Mouse (Mus musculus): ENCODE measurements around the gene Pdik1l. TPM values are rescaled to one million over a fixed set of nuclear protein-coding genes. Genes with fewer than 3 reads are reported as not detected.

The Pdik1l gene
- total RNA-seq (2012; rRNA removed) (14.6 and 16.1 TPM in 2 replicates), total RNA-seq (2014; rRNA removed) (13.7 and 14.8 TPM in 2 replicates), polyA plus RNA-seq (2012; ENCODE audit: insufficient read length, low read depth) (12.1 and 15.6 TPM in 2 replicates)

GRCm38 (mm10) chr4:134287575-134288025 lies at the start of gene Pdik1l:
TSS of gene Pdik1l (minus strand) at chr4:134287895.
- Histone ChIP-seq H3K4me1 (ENCODE audit: control insufficient read depth in 1 of 2, insufficient read depth in 2 of 2) (peaks cover 0 to 25% of the 10 kb centered on the region in 2 experiments; a peak in 2 of 4 replicates), H3K4me3 (replicated peaks in 1 of 3; ENCODE audit: low read depth in 2 of 3, low read length in 2 of 3, poor library complexity in 1 of 3) (peak within 1 kb of the TSS; percentile 79 to 99 (median 96)), H3K27ac (ENCODE audit: insufficient read depth, low read depth) (peak within 1 kb of the TSS; percentile 89), H3K9me3 (replicated peaks; ENCODE audit: low read length) (no peaks in the 10 kb centered on the region), H3K79me2 (replicated peaks; ENCODE audit: control insufficient read depth, extremely low read depth, insufficient read depth, poor library complexity, severe bottlenecking) (peaks cover 18% of the 10 kb centered on the region), H3K36me3 (replicated peaks in 1 of 2; ENCODE audit: control insufficient read depth in 1 of 2, insufficient read depth in 1 of 2, low read length in 1 of 2) (peaks cover 4 to 22% of the 10 kb centered on the region in 2 experiments), H3K4me2 (ENCODE audit: insufficient read depth, low read depth, poor library complexity, severe bottlenecking) (peak within 1 kb of the TSS; percentile 82), H3K9ac (ENCODE audit: insufficient read depth, low read depth) (peak within 1 kb of the TSS; percentile 86), H3K27me3 (replicated peaks) (no peaks in the 10 kb centered on the region)
- TF ChIP-seq ZNF384 (IDR thresholded peaks at IDR 0.05; ENCODE audit: low read depth, low read length) = no peak
- 0 out of 2 replicates have a peak, but pooled peaks have one; percentile 44 for TF ChIP-seq KAT2A (IDR thresholded peaks at IDR 0.05; ENCODE audit: insufficient replicate concordance, low read length)
- peak; percentile 13; the same call in 1 of the 2 replicates for TF ChIP-seq MAX (IDR thresholded peaks at IDR 0.05; ENCODE audit: low read length)
- TF ChIP-seq TCF12 (IDR thresholded peaks at IDR 0.05; ENCODE audit: low read depth, low read length) = no peak
- TF ChIP-seq ZMIZ1 (IDR thresholded peaks at IDR 0.05; ENCODE audit: low read depth, low read length) = no peak
- peak; percentile 77 for TF ChIP-seq CHD1 (IDR thresholded peaks at IDR 0.05; ENCODE audit: low read depth, low read length)
- no peak for TF ChIP-seq JUN (IDR thresholded peaks at IDR 0.05; ENCODE audit: insufficient read depth, low read depth, low read length)
- TF ChIP-seq UBTF (IDR thresholded peaks at IDR 0.05; ENCODE audit: low read depth, low read length) = peak; percentile 33; the same call in 1 of the 2 replicates
- no peak for TF ChIP-seq TBP (conservative IDR thresholded peaks at IDR 0.05; ENCODE audit: low read depth, low read length)
- no peak for TF ChIP-seq MEF2A (IDR thresholded peaks at IDR 0.05; ENCODE audit: borderline replicate concordance, low read depth, low read length)
- TF ChIP-seq NRF1 (IDR thresholded peaks at IDR 0.05; ENCODE audit: low read depth, low read length) = no peak
- TF ChIP-seq ELF1 (IDR thresholded peaks at IDR 0.05; ENCODE audit: low read depth, low read length) = peak; percentile 60
- peak; percentile 72 for TF ChIP-seq SIN3A (IDR thresholded peaks at IDR 0.05; ENCODE audit: low read length)
- 0 out of 2 replicates have a peak, but pooled peaks have one; percentile 3 for TF ChIP-seq MYC (IDR thresholded peaks at IDR 0.05; ENCODE audit: low read depth, low read length)
- TF ChIP-seq MXI1 (IDR thresholded peaks at IDR 0.05; ENCODE audit: low read depth, low read length) = peak; percentile 9; the same call in 1 of the 2 replicates
- dilution Hi-C loops (cut with MboI; ENCODE audit: extremely low pct_ligation_motif_present, extremely low pct_unique_long_range_greater_than_20kb, low sequenced_read_pairs) (no loop called here), in situ Hi-C loops (cut with MboI; ENCODE audit: low pct_ligation_motif_present, low pct_unique_long_range_greater_than_20kb, low sequenced_read_pairs) (loop anchor here (5.0 kb wide), 1 partner anchor 40 kb away; the partner anchor contains the start of genes Gm30191 and Zfp593)
- peak; percentile 75 for DNase-seq (ENCODE audit: extremely low read depth)

- H3K27me3 ChIP-seq (replicated peaks) = no peaks in the 10 kb centered on the region
- H3K79me2 ChIP-seq (replicated peaks; ENCODE audit: control insufficient read depth, extremely low read depth, insufficient read depth, poor library complexity, severe bottlenecking) = no peaks in the 10 kb centered on the region
- TF ChIP-seq USF2 (conservative IDR thresholded peaks at IDR 0.05; ENCODE audit: low read depth, low read length) = no peak
- no peak for TF ChIP-seq ZKSCAN1 (IDR thresholded peaks at IDR 0.05; ENCODE audit: borderline replicate concordance, low read depth, low read length)
- no peak for TF ChIP-seq ZC3H11A (IDR thresholded peaks at IDR 0.05; ENCODE audit: low read depth, low read length)
- no peak for TF ChIP-seq ELF1 (IDR thresholded peaks at IDR 0.05; ENCODE audit: low read depth, low read length)
- no peak for TF ChIP-seq MAX (IDR thresholded peaks at IDR 0.05; ENCODE audit: low read length)
- no peak overlapping the region for H3K4me3 ChIP-seq (replicated peaks in 1 of 3; ENCODE audit: low read depth in 2 of 3, low read length in 2 of 3, poor library complexity in 1 of 3)
- no peaks in the 10 kb centered on the region for H3K9me3 ChIP-seq (replicated peaks; ENCODE audit: low read length)
- no peak overlapping the region for H3K9ac ChIP-seq (ENCODE audit: insufficient read depth, low read depth)
- H3K4me1 ChIP-seq (ENCODE audit: control insufficient read depth in 1 of 2, insufficient read depth in 2 of 2) = peaks cover 0 to 8% of the 10 kb centered on the region in 2 experiments; a peak in 2 of 4 replicates
- dilution Hi-C loops (cut with MboI; ENCODE audit: extremely low pct_ligation_motif_present, extremely low pct_unique_long_range_greater_than_20kb, low sequenced_read_pairs) (no loop called here), in situ Hi-C loops (cut with MboI; ENCODE audit: low pct_ligation_motif_present, low pct_unique_long_range_greater_than_20kb, low sequenced_read_pairs) (no loop called here)
- no peak overlapping the region for H3K4me2 ChIP-seq (ENCODE audit: insufficient read depth, low read depth, poor library complexity, severe bottlenecking)
- H3K27ac ChIP-seq (ENCODE audit: insufficient read depth, low read depth) = no peak overlapping the region
- no peak for DNase-seq (ENCODE audit: extremely low read depth)
- H3K36me3 ChIP-seq (replicated peaks in 1 of 2; ENCODE audit: control insufficient read depth in 1 of 2, insufficient read depth in 1 of 2, low read length in 1 of 2) = no peaks in the 10 kb centered on the region
Observed at GRCm38 (mm10) chr4:134330281-134330680, 42.6 kb upstream of the Pdik1l start.

Measured in CH12.LX (cell line).